Mouse (Mus musculus) embryonic facial prominence, embryonic 14.5 days (tissue): ENCODE measurements around the gene Olfr325. TPM values are rescaled to one million over a fixed set of nuclear protein-coding genes. Genes with fewer than 3 reads are reported as not detected.
A peak's percentile ranks its signal among the peaks of the same experiment; 100 is the strongest.
"Not testable (repeated sequence)": the region's sequence is repeated elsewhere in the genome, so short reads cannot be mapped to it uniquely, and the experiment has no call there.

Experiments used
- ATAC-seq: fragments of 200-750 bp; cut with Nextera tagmentation; 2 replicates; pipeline ENCODE4 v1.8.0; 2017; ENCODE audit warnings: low read depth, moderate number of reproducible peaks, moderate TSS enrichment
- DNase-seq: peaks from one replicate; pipeline ENCODE4 v3.0.0-alpha.2; 2015; ENCODE audit warnings: low spot score
- H3K27ac ChIP-seq: fragments of 300-500 bp; sonication (generic); replicated peaks from 2 replicates; pipeline ENCODE4 v1.5.1; 2014; ENCODE audit warnings: low read depth, mild to moderate bottlenecking, low read length, moderate library complexity
- H3K27me3 ChIP-seq: fragments of 300-500 bp; sonication (generic); replicated peaks from 2 replicates; pipeline ENCODE4 v1.6.1; 2014; ENCODE audit warnings: low read length; ENCODE audit not compliant: control insufficient read depth, insufficient read depth
- H3K36me3 ChIP-seq: fragments of 300-500 bp; sonication (generic); 2 replicates; pipeline ENCODE4 v1.6.1; 2014; ENCODE audit warnings: low read length, mixed read lengths; ENCODE audit not compliant: control insufficient read depth, insufficient read depth
- H3K4me1 ChIP-seq: fragments of 300-500 bp; sonication (generic); 2 replicates; pipeline ENCODE4 v1.6.1; 2014; ENCODE audit warnings: antibody characterized with exemption, low read length; ENCODE audit not compliant: control insufficient read depth, insufficient read depth
- H3K4me2 ChIP-seq: fragments of 300-500 bp; sonication (generic); 2 replicates; pipeline ENCODE4 v1.6.1; 2014; ENCODE audit warnings: low read depth, mild to moderate bottlenecking, low read length, moderate library complexity, mixed read lengths
- H3K4me3 ChIP-seq: fragments of 300-500 bp; sonication (generic); 2 replicates; pipeline ENCODE4 v1.5.1; 2014; ENCODE audit warnings: low read depth, mild to moderate bottlenecking, low read length
- H3K9ac ChIP-seq: fragments of 300-500 bp; sonication (generic); 2 replicates; pipeline ENCODE4 v1.6.1; 2014; ENCODE audit warnings: low read depth, mild to moderate bottlenecking, low read length, moderate library complexity, mixed read lengths
- H3K9me3 ChIP-seq: fragments of 300-500 bp; sonication (generic); 2 replicates; pipeline ENCODE4 v1.6.1; 2016; ENCODE audit warnings: low read length; ENCODE audit not compliant: control insufficient read depth
- WGBS: fragments of 180-500 bp; shearing (Covaris S2); extraction: QIAGEN DNeasy Blood & Tissue Kit; methylation state at CpG from one replicate; pipeline ENCODE4 v1.1.7; 2014; 5-methylcytosine and 5-hydroxymethylcytosine counted together
- polyA plus RNA-seq: library from polyadenylated mRNA; unstranded; fragments of >200 nt; fragmentation: Nextera tagmentation; extraction: Ambion mirVana; gene quantifications from 2 replicates; pipeline ENCODE4 v1.2.1, GENCODE M21; 2014

Olfr325 gene
- not detected in 2 replicates for polyA plus RNA-seq

DNA sequence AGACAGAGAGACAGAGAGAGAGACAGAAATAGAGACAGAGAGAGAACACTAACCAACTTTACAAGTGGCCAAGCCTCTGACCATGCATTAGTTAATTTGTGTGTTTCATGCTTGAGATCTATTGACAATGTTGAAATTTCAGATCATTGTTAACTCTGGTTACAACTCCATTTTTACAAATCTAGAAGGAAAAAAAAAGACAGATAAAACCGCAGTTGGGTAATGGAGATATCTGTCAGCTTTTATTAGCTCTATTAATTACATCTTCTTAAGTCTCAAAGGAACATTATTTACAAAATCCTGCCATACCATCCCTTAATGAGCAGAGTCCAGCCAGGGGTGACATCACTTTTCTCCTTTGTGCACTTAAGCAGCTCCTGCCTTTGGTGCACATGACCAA, at the start of gene Olfr325:
Gene Olfr325, plus strand, starts transcription at position 301 of the 400 bp plus-strand sequence.
- Histone ChIP-seq H3K9me3 (no peaks in the 10 kb centered on the region), H3K9ac (no peak within 1 kb of the TSS), H3K27ac (no peak within 1 kb of the TSS), H3K4me2 (no peak within 1 kb of the TSS), H3K4me1 (no peaks in the 10 kb centered on the region), H3K4me3 (no peak within 1 kb of the TSS), H3K27me3 (no peaks in the 10 kb centered on the region), H3K36me3 (no peaks in the 10 kb centered on the region)
- no peak for ATAC-seq
- no peak for DNase-seq
- WGBS: 77% methylated on average over 1 of the region's 1 CpGs

DNA sequence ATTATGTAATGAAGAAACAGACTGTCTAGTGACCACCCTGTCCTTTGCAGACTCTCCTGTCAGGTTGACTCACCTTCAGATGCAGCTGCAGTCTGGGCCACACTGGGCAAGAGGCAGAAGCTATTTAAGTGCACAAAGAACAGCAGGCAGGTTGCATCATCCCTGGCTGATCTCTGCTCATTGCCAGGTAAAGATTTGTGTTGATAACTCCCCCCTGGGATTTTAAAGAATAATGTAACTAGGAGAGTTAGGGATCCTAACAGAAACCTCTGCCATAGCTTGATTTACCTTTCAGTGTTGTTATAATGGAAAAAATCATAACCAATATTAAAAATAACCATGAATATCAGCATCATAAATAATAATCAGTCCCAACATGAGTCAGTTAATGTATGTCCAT, 42.8 kb upstream of the Olfr325 start, which contains the start of gene Olfr330:
Gene Olfr330, minus strand, starts transcription at position 101 of the 400 bp plus-strand sequence.
- H3K4me1 ChIP-seq, H3K36me3 ChIP-seq, H3K27ac ChIP-seq, H3K9ac ChIP-seq, H3K4me2 ChIP-seq, ATAC-seq, H3K9me3 ChIP-seq, DNase-seq, H3K4me3 ChIP-seq, H3K27me3 ChIP-seq: not testable (repeated sequence)

DNA sequence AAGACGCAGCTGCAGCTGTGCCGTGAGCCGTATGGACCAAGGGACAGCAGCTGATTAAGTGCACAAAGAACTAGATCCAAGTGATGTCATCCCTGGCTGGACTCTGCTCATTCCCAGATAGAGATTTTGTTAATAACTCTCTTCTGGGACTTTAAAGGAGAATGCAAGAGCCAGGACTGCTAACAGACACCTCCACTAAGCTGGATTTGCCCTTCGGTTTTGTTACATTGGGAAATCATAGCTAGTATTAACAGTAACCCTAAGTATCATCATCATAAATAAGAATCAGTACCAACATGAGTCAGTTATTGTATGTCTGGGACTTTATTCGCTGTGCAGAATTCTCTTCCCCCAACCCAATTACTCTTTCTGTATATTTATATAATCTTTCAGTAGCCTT, 31.2 kb upstream of the Olfr325 start, which contains the start of gene Olfr329-ps:
Gene Olfr329-ps, minus strand, starts transcription at position 101 of the 400 bp plus-strand sequence.
- no peaks in the 10 kb centered on the region for H3K9me3 ChIP-seq
- H3K4me3 ChIP-seq: no peak within 1 kb of the TSS
- H3K4me1 ChIP-seq: no peaks in the 10 kb centered on the region
- no peak within 1 kb of the TSS for H3K27ac ChIP-seq
- ATAC-seq (no peak), DNase-seq (no peak)
- no peaks in the 10 kb centered on the region for H3K27me3 ChIP-seq
- no peaks in the 10 kb centered on the region for H3K36me3 ChIP-seq
- H3K4me2 ChIP-seq: no peak within 1 kb of the TSS
- no peak within 1 kb of the TSS for H3K9ac ChIP-seq
- WGBS: 79% methylated on average over 5 of the region's 5 CpGs

DNA sequence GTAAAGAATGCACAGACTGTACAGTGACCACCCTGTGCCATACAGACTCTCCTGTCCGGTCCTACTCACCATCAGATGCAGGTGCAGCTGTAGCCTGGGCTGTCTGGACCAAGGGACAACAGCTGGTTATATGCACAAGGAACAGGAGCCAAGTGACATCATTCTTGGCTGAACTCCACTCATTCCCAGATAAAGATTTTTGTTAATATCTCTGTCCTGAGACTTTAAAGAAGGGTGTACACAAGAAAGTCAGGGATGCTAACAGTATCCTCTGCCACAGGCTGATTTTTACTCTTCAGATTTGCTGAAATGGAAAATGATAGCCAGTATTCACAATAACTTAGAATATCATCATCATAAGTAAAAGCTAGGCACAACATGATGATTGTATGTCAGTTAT, 22.0 kb upstream of the Olfr325 start, which contains the start of gene Olfr328:
Gene Olfr328, minus strand, starts transcription at position 101 of the 400 bp plus-strand sequence.
- 83% methylated on average over 1 of the region's 1 CpGs for WGBS

DNA sequence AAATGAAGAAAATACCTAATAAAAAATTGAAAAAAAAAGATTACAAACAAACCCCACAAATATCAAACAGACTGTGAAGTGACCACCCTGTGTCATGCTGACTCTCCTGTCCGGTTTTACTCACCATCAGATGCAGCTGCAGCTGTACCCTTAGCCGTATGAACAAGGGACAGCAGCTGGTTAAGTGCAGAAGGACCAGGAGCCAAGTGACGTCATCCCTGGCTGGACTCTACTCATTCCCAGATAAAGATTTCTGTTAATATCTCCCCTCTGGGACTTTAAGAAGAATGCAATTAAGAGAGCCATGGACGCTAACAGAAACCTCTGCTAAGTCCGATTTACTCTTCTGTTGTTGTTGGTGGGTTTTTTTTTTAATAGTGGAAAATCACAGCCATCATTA, 7.1 kb upstream of the Olfr325 start, which contains the start of gene Olfr224:
Gene Olfr224, minus strand, starts transcription at position 149 of the 400 bp plus-strand sequence.
- H3K4me1 ChIP-seq: no peaks in the 10 kb centered on the region
- H3K4me2 ChIP-seq: no peak within 1 kb of the TSS
- no peaks in the 10 kb centered on the region for H3K27me3 ChIP-seq
- DNase-seq (peak; percentile 9), ATAC-seq (no peak)
- H3K36me3 ChIP-seq: no peaks in the 10 kb centered on the region
- WGBS: 67% methylated on average over 5 of the region's 5 CpGs
- H3K4me3 ChIP-seq: no peak within 1 kb of the TSS
- no peaks in the 10 kb centered on the region for H3K9me3 ChIP-seq
- no peak within 1 kb of the TSS for H3K27ac ChIP-seq
- no peak within 1 kb of the TSS for H3K9ac ChIP-seq

More for the DNA sequence above, 22.0 kb upstream of the Olfr325 start, which contains the start of gene Olfr328:
- ATAC-seq (no peak), DNase-seq (no peak)
- no peaks in the 10 kb centered on the region for H3K27me3 ChIP-seq
- no peaks in the 10 kb centered on the region for H3K9me3 ChIP-seq
- H3K4me2 ChIP-seq: no peak within 1 kb of the TSS
- no peak within 1 kb of the TSS for H3K27ac ChIP-seq
- no peaks in the 10 kb centered on the region for H3K4me1 ChIP-seq
- no peak within 1 kb of the TSS for H3K9ac ChIP-seq
- no peak within 1 kb of the TSS for H3K4me3 ChIP-seq
- H3K36me3 ChIP-seq: no peaks in the 10 kb centered on the region

DNA sequence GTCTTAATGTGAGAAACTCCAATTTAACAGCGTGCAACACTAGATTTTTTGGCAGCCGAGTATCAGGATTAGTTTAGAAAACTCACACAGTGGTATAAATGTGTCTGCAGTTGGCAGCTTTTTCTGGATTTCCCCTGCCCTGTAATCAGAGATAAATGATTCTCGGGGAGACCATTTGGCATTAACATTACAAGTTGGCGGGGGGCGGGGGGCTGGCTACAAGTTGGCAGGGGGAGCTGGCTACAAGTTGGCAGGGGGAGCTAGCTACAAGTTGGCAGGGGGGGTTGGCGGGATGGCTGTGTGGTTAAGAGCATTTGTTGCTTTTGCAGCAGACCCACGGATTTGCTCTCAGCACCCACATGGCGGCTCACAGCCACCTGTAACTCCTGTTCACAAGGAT, 1.1 kb downstream of the Olfr325 start:
- peak; percentile 9 for DNase-seq
- H3K27ac ChIP-seq: no peak overlapping the region
- 71% methylated on average over 8 of the region's 8 CpGs for WGBS
- no peaks in the 10 kb centered on the region for H3K27me3 ChIP-seq
- H3K4me1 ChIP-seq: no peaks in the 10 kb centered on the region
- no peak for ATAC-seq
- no peak overlapping the region for H3K4me2 ChIP-seq
- H3K9me3 ChIP-seq: no peaks in the 10 kb centered on the region
- H3K4me3 ChIP-seq: no peak overlapping the region
- H3K9ac ChIP-seq: no peak overlapping the region
- no peaks in the 10 kb centered on the region for H3K36me3 ChIP-seq

DNA sequence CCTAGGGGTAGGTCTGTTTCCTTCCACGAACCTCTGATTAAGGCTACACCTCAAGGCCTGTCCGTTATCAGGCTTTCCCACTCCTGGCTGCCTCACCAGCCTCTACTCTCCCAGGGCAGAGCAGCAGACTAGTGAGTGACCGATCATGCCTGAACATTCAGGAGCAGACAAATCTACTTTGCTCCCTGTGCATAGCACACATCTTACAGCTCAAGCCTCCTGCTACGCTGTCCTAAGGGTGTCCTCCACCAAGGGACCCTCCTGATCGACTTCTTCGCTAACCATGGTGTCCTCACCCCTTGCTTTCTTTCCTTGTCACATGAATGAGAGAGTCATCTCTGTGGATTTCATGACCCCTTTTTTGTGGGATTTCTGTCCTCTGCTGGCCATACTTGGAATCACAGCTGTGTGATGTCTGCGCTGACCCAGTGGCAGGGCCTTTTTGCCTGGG, 10.4 kb downstream of the Olfr325 start:
- no peaks in the 10 kb centered on the region for H3K36me3 ChIP-seq
- H3K9ac ChIP-seq: no peak overlapping the region
- H3K27ac ChIP-seq: no peak overlapping the region
- 73% methylated on average over 7 of the region's 7 CpGs for WGBS
- no peaks in the 10 kb centered on the region for H3K27me3 ChIP-seq
- H3K4me2 ChIP-seq: no peak overlapping the region
- no peak overlapping the region for H3K4me3 ChIP-seq
- H3K9me3 ChIP-seq: no peaks in the 10 kb centered on the region
- no peak for ATAC-seq
- H3K4me1 ChIP-seq: no peaks in the 10 kb centered on the region
- no peak for DNase-seq

DNA sequence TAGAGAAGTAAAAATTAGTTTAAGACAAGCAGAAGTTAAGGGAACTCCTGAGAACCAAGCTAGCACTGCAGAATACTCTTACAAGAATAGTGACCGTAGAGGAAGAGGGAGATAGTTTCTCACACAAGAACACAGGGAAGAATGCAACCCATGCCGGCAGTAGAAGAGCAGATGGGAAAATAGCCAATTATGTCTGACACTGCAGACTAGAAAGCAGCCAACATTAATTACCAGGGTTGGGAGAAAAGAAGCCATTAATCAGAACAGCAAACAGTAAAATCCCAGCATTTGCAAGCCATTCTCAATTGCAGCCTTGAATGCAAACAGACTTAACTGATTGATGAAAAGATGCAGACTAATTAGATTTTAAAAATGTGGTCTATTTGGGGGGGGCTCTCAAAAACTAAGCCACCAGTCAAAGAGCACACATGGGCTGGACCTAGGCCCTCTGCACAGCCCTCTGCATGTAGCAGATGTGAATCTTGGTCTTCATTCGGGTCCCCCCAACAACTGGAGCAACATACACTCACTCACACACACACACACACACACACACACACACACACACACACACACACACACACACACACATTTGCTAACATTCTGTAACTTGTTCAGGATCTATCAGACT, 11.2 kb downstream of the Olfr325 start:
- no peak overlapping the region for H3K9ac ChIP-seq
- H3K4me3 ChIP-seq: no peak overlapping the region
- no peak for ATAC-seq
- H3K9me3 ChIP-seq: no peaks in the 10 kb centered on the region
- WGBS: 58% methylated on average over 3 of the region's 3 CpGs
- DNase-seq: peak; percentile 18
- no peak overlapping the region for H3K27ac ChIP-seq
- H3K27me3 ChIP-seq: no peaks in the 10 kb centered on the region
- no peak overlapping the region for H3K4me2 ChIP-seq
- H3K36me3 ChIP-seq: no peaks in the 10 kb centered on the region
- H3K4me1 ChIP-seq: no peaks in the 10 kb centered on the region

DNA sequence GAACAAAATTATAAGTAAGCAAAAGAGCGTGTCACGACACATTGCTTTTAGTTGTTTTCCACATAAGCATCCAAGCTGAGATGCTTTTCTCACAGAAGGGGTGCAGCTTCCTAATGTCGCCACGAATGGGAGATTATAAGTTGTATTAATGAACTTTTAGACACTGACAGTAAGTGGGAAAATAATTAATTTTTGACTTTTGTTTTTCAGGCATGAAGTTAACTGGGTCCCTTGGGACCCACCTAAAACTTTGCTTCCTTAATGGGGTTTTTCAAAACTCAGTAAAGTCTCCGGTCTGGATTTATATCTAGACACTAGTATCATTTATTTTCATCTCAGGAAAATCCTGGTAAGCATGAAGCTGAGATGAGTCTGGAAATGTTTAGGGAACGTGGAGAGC, 17.3 kb downstream of the Olfr325 start, which contains the start of gene Olfr324:
Gene Olfr324, plus strand, starts transcription at position 301 of the 400 bp plus-strand sequence.
- no peaks in the 10 kb centered on the region for H3K36me3 ChIP-seq
- 0 out of 2 replicates have a peak, but pooled peaks cover 3% of the 10 kb centered on the region for H3K27me3 ChIP-seq
- no peak within 1 kb of the TSS for H3K4me2 ChIP-seq
- WGBS: 67% methylated on average over 6 of the region's 6 CpGs
- H3K27ac ChIP-seq: no peak within 1 kb of the TSS
- no peaks in the 10 kb centered on the region for H3K9me3 ChIP-seq
- DNase-seq (no peak), ATAC-seq (no peak)
- no peak within 1 kb of the TSS for H3K4me3 ChIP-seq
- no peaks in the 10 kb centered on the region for H3K4me1 ChIP-seq
- no peak within 1 kb of the TSS for H3K9ac ChIP-seq
